ENCODE assay signal across 9 mouse cellular contexts in genomic region chr6:128089770-128090702, GRCm38 (mm10). TPM values are rescaled to one million over a fixed set of nuclear protein-coding genes. Genes with fewer than 3 reads are reported as not detected.
DNase-seq lines count a peak whose midpoint lies in the region; ATAC-seq and TF ChIP-seq lines count a peak whose summit lies in the region.
"Had no signal": no experiment of that assay in that cellular context is flagged by ENCODE, and none has a peak within 500 bp of the region (broad histone marks: within the 10 kb centered on the region; RNA-seq: fewer than 3 reads in every experiment).

No protein-coding gene starts in this region.

- peak overlapping the region; percentile 57; the same call in 1 of the 2 replicates for H3K27ac ChIP-seq in intestine, embryonic 15.5 days
- H3K27ac ChIP-seq in intestine, postnatal 0 days (ENCODE audit: low read depth, low read length), result no peak overlapping the region
- H3K27ac ChIP-seq: liver, embryonic 14.5 days had no signal

- DNase-seq in cerebellum, adult 9-10 months, result peak; percentile 57
- DNase-seq in heart, adult 11 months, result peak; percentile 99
- peak; percentile 83 for DNase-seq in kidney, postnatal 14 days
- peak; percentile 64 for DNase-seq in lung, postnatal 25 days (ENCODE audit: low spot score)
- no peak for DNase-seq in natural killer cell, adult 2 months (ENCODE audit: low spot score in 2 of 2)
- no peak for DNase-seq in adrenal gland, postnatal 4 days (ENCODE audit: low spot score in 2 of 2)

- H3K9me3 ChIP-seq in intestine, embryonic 15.5 days, result no peaks in the 10 kb centered on the region
- no peaks in the 10 kb centered on the region for H3K9me3 ChIP-seq in intestine, postnatal 0 days (ENCODE audit: control insufficient read depth)

- TF ChIP-seq CTCF in intestine, postnatal 0 days (IDR thresholded peaks at IDR 0.05; ENCODE audit: low read depth), result no peak

- H3K9ac ChIP-seq in intestine, embryonic 15.5 days, result no peak overlapping the region
- H3K9ac ChIP-seq in intestine, postnatal 0 days (ENCODE audit: low read depth, low read length), result no peak overlapping the region
- H3K9ac ChIP-seq: liver, embryonic 14.5 days had no signal

- whole genome bisulfite sequencing in intestine, embryonic 15.5 days, result 73% methylated on average over 13 of the region's 13 CpGs
- WGBS in intestine, postnatal 0 days, result 73% methylated on average over 13 of the region's 13 CpGs

- no peak overlapping the region for H3K4me3 ChIP-seq in intestine, embryonic 15.5 days (replicated peaks)
- no peak overlapping the region for H3K4me3 ChIP-seq in intestine, postnatal 0 days (ENCODE audit: low read depth, low read length)

- H3K4me1 ChIP-seq in intestine, embryonic 15.5 days (replicated peaks), result peaks cover 36% of the 10 kb centered on the region
- peaks cover 3% of the 10 kb centered on the region; the same call in 1 of the 2 replicates for H3K4me1 ChIP-seq in intestine, postnatal 0 days (replicated peaks; ENCODE audit: control insufficient read depth, insufficient read depth, low read length)

- H3K36me3 ChIP-seq in intestine, embryonic 15.5 days, result no peaks in the 10 kb centered on the region
- no peaks in the 10 kb centered on the region for H3K36me3 ChIP-seq in intestine, postnatal 0 days (ENCODE audit: control insufficient read depth, insufficient read depth)

- no peak overlapping the region for H3K4me2 ChIP-seq in intestine, embryonic 15.5 days (replicated peaks)
- H3K4me2 ChIP-seq in intestine, postnatal 0 days (replicated peaks; ENCODE audit: low read depth), result no peak overlapping the region

- ATAC-seq in intestine, embryonic 15.5 days, result peak; percentile 55
- ATAC-seq in intestine, postnatal 0 days, result no peak

- H3K27me3 ChIP-seq in intestine, embryonic 15.5 days (replicated peaks), result no peaks in the 10 kb centered on the region
- no peaks in the 10 kb centered on the region for H3K27me3 ChIP-seq in intestine, postnatal 0 days (replicated peaks; ENCODE audit: control insufficient read depth, insufficient read depth, low read length)

RNA-seq across cellular contexts. Expression of gene Tspan9, which starts 53.4 kb away (rescaled TPM):
- polyA plus RNA-seq in intestine, embryonic 15.5 days (2015; fragmentation: Nextera tagmentation; extraction: Ambion mirVana), result 92.3 and 102 TPM in 2 replicates
- polyA plus RNA-seq in intestine, postnatal 0 days (2015; fragmentation: Nextera tagmentation; extraction: Ambion mirVana), result 49.8 and 55.5 TPM in 2 replicates
- total RNA-seq in adrenal gland, postnatal 4 days (2021), result 10 to 100 TPM; 80.4 to 83.3 TPM

Comparison
In these comparisons a context has a peak if more than half of its experiments do, and no peak if none do; other contexts are left out.
1. DNase-seq: peak in cerebellum, adult 9-10 months (single experiment), heart, adult 11 months (single experiment), kidney, postnatal 14 days (single experiment) and lung, postnatal 25 days (single experiment); none in natural killer cell, adult 2 months (0 of 2) and adrenal gland, postnatal 4 days (0 of 2).